Mouse (Mus musculus): ENCODE data around the gene Gm12166. TPM values are rescaled to one million over a fixed set of nuclear protein-coding genes. Genes with fewer than 3 reads are reported as not detected.

Gene Gm12166
- total RNA-seq, 2 experiments from 2014 or later: 2.7 to 6.0 TPM

- DNase-seq (ENCODE audit: low spot score in 2 of 2): no peak
Measured at GRCm38 (mm10) chr11:46073850-46074688, 21.9 kb upstream of the Gm12166 start.

GRCm38 (mm10) chr11:46073061-46073849 is 21.1 kb upstream of the Gm12166 start:
- no peak for DNase-seq (ENCODE audit: low spot score in 2 of 2)

GRCm38 (mm10) chr11:46072466-46073060 is 20.4 kb upstream of the Gm12166 start:
- no peak for DNase-seq (ENCODE audit: low spot score in 2 of 2)

- no peak for DNase-seq (ENCODE audit: low spot score in 2 of 2)
Measured at GRCm38 (mm10) chr11:46070789-46071188, 18.7 kb upstream of the Gm12166 start.

- no peak for DNase-seq (ENCODE audit: low spot score in 2 of 2)
Measured at GRCm38 (mm10) chr11:46070161-46070560, 18.0 kb upstream of the Gm12166 start.

- DNase-seq (ENCODE audit: low spot score in 2 of 2): no peak
Measured at GRCm38 (mm10) chr11:46069408-46070003, 17.4 kb upstream of the Gm12166 start.

GRCm38 (mm10) chr11:46068756-46069407 is 16.8 kb upstream of the Gm12166 start:
- no peak for DNase-seq (ENCODE audit: low spot score in 2 of 2)

- no peak for DNase-seq (ENCODE audit: low spot score in 2 of 2)
Measured at GRCm38 (mm10) chr11:46067371-46068060, 15.4 kb upstream of the Gm12166 start.

GRCm38 (mm10) chr11:46065201-46066011 is 13.3 kb upstream of the Gm12166 start:
- peak in 1 of 2 experiments; percentile 30 for DNase-seq (ENCODE audit: low spot score in 2 of 2)

- no peak for DNase-seq (ENCODE audit: low spot score in 2 of 2)
Measured at GRCm38 (mm10) chr11:46064767-46065166, 12.6 kb upstream of the Gm12166 start.

GRCm38 (mm10) chr11:46062993-46063731 is 11.0 kb upstream of the Gm12166 start:
- no peak for DNase-seq (ENCODE audit: low spot score in 2 of 2)

- no peak for DNase-seq (ENCODE audit: low spot score in 2 of 2)
Measured at GRCm38 (mm10) chr11:46062569-46062968, 10.4 kb upstream of the Gm12166 start.

GRCm38 (mm10) chr11:46061776-46062445 is 9.8 kb upstream of the Gm12166 start:
- DNase-seq (ENCODE audit: low spot score in 2 of 2): no peak

- DNase-seq (ENCODE audit: low spot score in 2 of 2): no peak
Measured at GRCm38 (mm10) chr11:46060651-46061020, 8.5 kb upstream of the Gm12166 start.

GRCm38 (mm10) chr11:46059887-46060650 is 7.9 kb upstream of the Gm12166 start:
- DNase-seq (ENCODE audit: low spot score in 2 of 2): no peak

GRCm38 (mm10) chr11:46058916-46059315 is 6.8 kb upstream of the Gm12166 start:
- no peak for DNase-seq (ENCODE audit: low spot score in 2 of 2)

- no peak for DNase-seq (ENCODE audit: low spot score in 2 of 2)
Measured at GRCm38 (mm10) chr11:46058011-46058410, 5.9 kb upstream of the Gm12166 start.
